ENCODE assay signal across 8 mouse cellular contexts in the genomic region with DNA sequence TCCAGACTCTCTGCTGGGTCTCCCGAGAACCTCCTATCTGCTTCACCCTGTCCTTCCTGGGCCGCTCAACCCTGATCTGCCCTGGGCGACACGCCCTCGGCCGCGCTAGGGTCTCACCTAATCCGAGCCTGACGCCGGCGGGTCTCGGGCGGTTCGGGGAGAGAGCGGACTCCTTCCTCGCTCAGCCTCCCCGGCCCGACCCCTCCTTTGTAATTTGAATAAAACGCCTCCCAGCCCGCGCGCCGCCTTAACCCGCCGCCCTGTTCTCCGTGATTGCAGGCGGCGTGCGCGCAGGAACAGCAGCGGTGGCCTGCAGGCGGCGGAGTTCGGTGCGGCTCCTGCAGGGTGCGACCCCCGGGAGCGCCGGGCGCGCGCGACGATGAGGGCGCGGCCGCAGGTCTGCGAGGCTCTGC. TPM values are rescaled to one million over a fixed set of nuclear protein-coding genes. Genes with fewer than 3 reads are reported as not detected.
A peak's percentile ranks its signal among the peaks of the same experiment; 100 is the strongest.
DNase-seq lines count a peak whose midpoint lies in the region; ATAC-seq lines count a peak whose summit lies in the region.

No protein-coding gene starts in this region.

- H3K4me1 ChIP-seq in brown adipose tissue, adult 24 weeks (ENCODE audit: control insufficient read depth, insufficient read depth, insufficient read length, low read length), result no peaks in the 10 kb centered on the region
- H3K4me1 ChIP-seq in heart, embryonic 12.5 days (replicated peaks), result peaks cover 75% of the 10 kb centered on the region

- DNase-seq in right cerebral cortex, postnatal 4 days, result peak; percentile 61
- DNase-seq in right cerebral cortex, postnatal 25 days, result no peak
- peak; percentile 76 for DNase-seq in kidney, postnatal 14 days
- DNase-seq in mesoderm, embryonic 11.5 days (ENCODE audit: low read depth, low spot score), result peak; percentile 68
- peak; percentile 55 for DNase-seq in thymus, postnatal 0 days (ENCODE audit: low spot score)
- no peak for DNase-seq in cerebellum, adult 8-10 months

- peak overlapping the region; percentile 74 for H3K9ac ChIP-seq in heart, embryonic 12.5 days

- H3K4me2 ChIP-seq in heart, embryonic 12.5 days, result peak overlapping the region; percentile 98

- peaks cover 8% of the 10 kb centered on the region for H3K27me3 ChIP-seq in heart, embryonic 12.5 days (replicated peaks)

- H3K4me3 ChIP-seq in brown adipose tissue, adult 24 weeks (ENCODE audit: insufficient read depth, low read depth, low read length), result peak overlapping the region; percentile 57
- H3K4me3 ChIP-seq in heart, embryonic 12.5 days, result peak overlapping the region; percentile 60

- ATAC-seq in heart, embryonic 12.5 days (ENCODE audit: insufficient number of reproducible peaks, low FRiP score), result peak; percentile 58

- under 1% methylated on average over 48 of the region's 48 CpGs for WGBS in heart, embryonic 12.5 days

- no peak overlapping the region for H3K27ac ChIP-seq in brown adipose tissue, adult 24 weeks (replicated peaks; ENCODE audit: low read depth, low read length)
- 0 out of 2 replicates have a peak overlapping the region, but pooled peaks have one; percentile 9 for H3K27ac ChIP-seq in heart, embryonic 12.5 days (ENCODE audit: poor library complexity, severe bottlenecking)

- H3K9me3 ChIP-seq in heart, embryonic 12.5 days (replicated peaks), result no peaks in the 10 kb centered on the region

- no peaks in the 10 kb centered on the region for H3K36me3 ChIP-seq in heart, embryonic 12.5 days

RNA-seq across cellular contexts. Expression of gene Wnt11, which starts 3.8 kb away (rescaled TPM):
- 2.5 and 5.5 TPM in 2 replicates for polyA plus RNA-seq in brown adipose tissue, adult 24 weeks (2012; ENCODE audit: insufficient read depth, insufficient read length, missing spikeins)
- 26.3 and 31.0 TPM in 2 replicates for polyA plus RNA-seq in heart, embryonic 12.5 days (2016; fragmentation: Nextera tagmentation; extraction: Ambion mirVana)
- polyA plus RNA-seq in thymus, postnatal 0 days (2015; fragmentation: Nextera tagmentation; extraction: Ambion mirVana), result 0.49 and 1.0 TPM in 2 replicates

Comparison
In these comparisons a context has a peak if more than half of its experiments do, and no peak if none do; other contexts are left out.
1. DNase-seq: peak in right cerebral cortex, postnatal 4 days (single experiment), kidney, postnatal 14 days (single experiment), mesoderm, embryonic 11.5 days (single experiment) and thymus, postnatal 0 days (single experiment); none in right cerebral cortex, postnatal 25 days (single experiment) and cerebellum, adult 8-10 months (single experiment).